Mouse (Mus musculus) cortical plate, adult 2 months (tissue): ENCODE data around the gene Ptprn2. TPM values are rescaled to one million over a fixed set of nuclear protein-coding genes. Genes with fewer than 3 reads are reported as not detected.

Experiments
- H3K27ac ChIP-seq: fragments of 200-500 bp; 2 replicates; pipeline ENCODE4 v1.5.1; 2012; ENCODE audit warnings: low read length, control low read depth, inconsistent platforms; ENCODE audit not compliant: insufficient read depth
- H3K4me1 ChIP-seq: fragments of 200-500 bp; 2 replicates; pipeline ENCODE4 v1.6.1; 2011; ENCODE audit warnings: low read length; ENCODE audit not compliant: control insufficient read depth, insufficient read depth
- H3K4me3 ChIP-seq: fragments of 200-500 bp; 2 replicates; pipeline ENCODE4 v1.5.1; 2011; ENCODE audit warnings: mild to moderate bottlenecking, low read length, control low read depth; ENCODE audit not compliant: insufficient read depth
- CTCF ChIP-seq: fragments of 200-500 bp; IDR thresholded peaks from 2 replicates; pipeline ENCODE4 v1.5.1; 2011; ENCODE audit warnings: mild to moderate bottlenecking, control low read depth, low read length; ENCODE audit not compliant: insufficient read depth; ENCODE audit errors: extremely low read depth
- POLR2A ChIP-seq: fragments of 200-500 bp; IDR thresholded peaks from 2 replicates; pipeline ENCODE4 v1.6.1; 2011; ENCODE audit warnings: mild to moderate bottlenecking, low read length, control low read depth; ENCODE audit not compliant: insufficient read depth; ENCODE audit errors: extremely low read depth
- polyA plus RNA-seq: library from polyadenylated mRNA; depleted of rRNA; stranded (reverse); fragments of >200 nt; gene quantifications from 2 replicates; pipeline ENCODE4 v1.2.3, GENCODE M21; 2012

Ptprn2 gene
- polyA plus RNA-seq, 1 experiment = 165 TPM

DNA sequence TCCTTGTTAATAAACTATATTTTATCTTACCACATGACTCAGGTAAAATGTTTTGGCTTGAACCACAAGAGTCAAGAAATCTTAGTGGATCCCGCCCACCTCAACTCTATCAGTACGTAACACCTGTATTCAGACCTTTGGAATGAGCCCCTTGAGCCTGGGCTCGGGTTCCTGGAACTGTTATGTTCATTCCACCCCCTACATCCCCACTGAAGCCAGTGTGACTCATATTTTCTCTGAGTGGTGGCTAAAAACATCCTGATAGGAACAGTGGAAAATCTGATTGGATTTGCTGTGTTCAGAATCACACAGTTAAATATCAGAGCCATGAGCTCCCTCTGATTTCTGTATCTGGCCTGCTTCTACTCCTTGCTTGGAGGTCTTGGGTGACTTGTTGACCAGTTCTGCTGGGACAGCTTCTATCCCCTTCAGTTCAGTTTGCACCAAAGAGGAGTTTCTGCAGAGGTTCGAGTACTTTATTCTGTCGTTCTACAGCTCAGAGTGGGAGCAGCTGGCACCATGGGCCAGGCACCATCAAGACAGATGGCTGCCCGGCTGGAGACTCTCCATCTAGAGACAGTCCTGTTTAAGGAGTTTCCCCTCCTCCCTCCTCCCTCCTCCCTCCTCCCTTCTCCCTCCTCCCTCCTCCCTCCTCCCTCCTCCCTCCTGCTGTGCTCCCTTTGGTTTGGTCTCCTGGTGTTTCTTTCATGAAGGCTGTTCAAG lies 137.3 kb downstream of the Ptprn2 start:
- Histone ChIP-seq H3K4me3 (no peak overlapping the region), H3K27ac (no peak overlapping the region), H3K4me1 (peaks cover 8% of the 10 kb centered on the region)
- no peak for TF ChIP-seq POLR2A
- TF ChIP-seq CTCF = no peak

DNA sequence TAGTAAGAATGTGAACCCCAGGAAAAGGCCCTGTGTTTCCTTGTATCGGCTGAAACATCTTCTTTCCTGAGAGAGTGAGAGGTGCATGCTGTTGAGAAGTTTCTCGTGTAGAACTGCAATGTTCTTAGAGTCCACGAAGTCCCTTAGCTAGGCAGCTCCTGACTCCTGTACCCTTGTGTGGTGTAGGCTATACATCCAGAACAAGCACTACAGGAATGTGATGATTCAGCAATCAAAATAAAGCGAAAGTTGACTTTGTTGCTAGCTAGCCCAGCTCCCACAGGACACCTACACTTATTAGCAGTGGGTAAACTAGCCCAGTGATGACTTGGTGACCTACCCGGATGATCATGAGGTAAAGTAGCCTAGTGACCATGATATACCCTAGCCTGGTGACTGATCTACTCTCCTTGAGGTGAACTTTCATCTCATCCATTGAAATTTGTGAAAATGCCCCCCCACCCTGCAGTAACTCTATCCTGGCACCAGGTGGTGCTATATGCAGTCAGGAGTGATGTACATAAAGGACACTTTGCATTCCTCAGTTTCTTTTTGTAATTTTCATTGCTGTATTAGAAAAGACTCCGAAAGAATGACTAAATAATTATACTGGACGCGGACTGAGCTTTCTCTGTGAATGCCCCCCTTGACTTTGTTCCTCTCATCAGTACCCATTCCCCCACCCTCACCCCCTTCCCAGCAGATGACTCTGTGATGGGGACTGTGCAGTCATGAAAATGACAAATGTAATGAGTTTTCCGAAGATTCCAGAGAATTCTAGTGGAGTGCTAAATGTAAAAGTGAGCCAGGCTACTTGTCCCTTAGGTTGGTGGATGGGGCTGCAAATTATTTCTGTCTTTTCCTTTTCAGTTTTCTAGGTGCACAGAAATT lies 140.1 kb downstream of the Ptprn2 start:
- no peak for TF ChIP-seq POLR2A
- peak; percentile 74 for TF ChIP-seq CTCF

DNA sequence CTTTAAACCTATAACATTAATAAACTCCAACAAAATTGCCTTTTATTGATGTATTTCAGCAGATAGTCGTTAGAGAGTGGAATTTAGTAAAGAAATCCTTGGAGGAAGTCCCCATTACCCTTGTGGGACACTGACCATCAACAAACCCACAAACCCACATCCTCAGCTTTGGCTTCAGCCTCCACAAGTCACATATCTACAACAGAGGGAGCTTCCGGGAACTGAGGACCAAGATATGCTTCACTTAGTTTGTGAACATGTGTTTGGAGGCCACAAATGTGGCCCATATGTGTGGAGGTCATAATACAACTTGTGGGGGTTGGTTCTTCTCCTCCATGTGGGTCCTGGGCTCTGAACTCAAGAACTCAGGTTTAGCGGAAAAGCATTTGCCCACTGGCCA lies 143.5 kb downstream of the Ptprn2 start:
- Histone ChIP-seq H3K4me3 (no peak overlapping the region), H3K27ac (no peak overlapping the region), H3K4me1 (peaks cover 8% of the 10 kb centered on the region)
- TF ChIP-seq POLR2A = no peak
- TF ChIP-seq CTCF = no peak

More for the DNA sequence above, 140.1 kb downstream of the Ptprn2 start:
- Histone ChIP-seq H3K4me3 (no peak overlapping the region), H3K4me1 (peaks cover 8% of the 10 kb centered on the region), H3K27ac (no peak overlapping the region)

DNA sequence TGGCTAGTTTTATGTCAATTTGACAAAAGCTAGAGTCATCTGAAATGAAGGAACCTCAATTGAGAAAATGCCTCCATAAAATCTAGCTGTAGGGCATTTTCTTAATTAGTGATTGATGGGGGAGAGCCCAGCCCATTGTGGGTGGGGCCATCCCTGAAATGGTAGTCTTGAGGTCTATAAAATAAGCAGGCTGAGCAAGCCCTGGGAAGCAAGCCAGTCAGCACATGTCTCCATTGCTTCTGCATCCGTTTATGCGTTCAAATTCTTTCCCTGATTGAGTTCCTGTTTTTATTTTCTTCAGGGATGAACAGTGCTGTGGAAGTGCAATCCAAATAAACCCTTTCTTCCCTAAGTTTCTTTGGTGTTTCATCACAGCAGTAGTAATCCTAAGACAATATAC lies 152.0 kb downstream of the Ptprn2 start:
- Histone ChIP-seq H3K4me3 (no peak overlapping the region), H3K27ac (no peak overlapping the region), H3K4me1 (no peaks in the 10 kb centered on the region)
- TF ChIP-seq POLR2A (no peak), CTCF (no peak)

DNA sequence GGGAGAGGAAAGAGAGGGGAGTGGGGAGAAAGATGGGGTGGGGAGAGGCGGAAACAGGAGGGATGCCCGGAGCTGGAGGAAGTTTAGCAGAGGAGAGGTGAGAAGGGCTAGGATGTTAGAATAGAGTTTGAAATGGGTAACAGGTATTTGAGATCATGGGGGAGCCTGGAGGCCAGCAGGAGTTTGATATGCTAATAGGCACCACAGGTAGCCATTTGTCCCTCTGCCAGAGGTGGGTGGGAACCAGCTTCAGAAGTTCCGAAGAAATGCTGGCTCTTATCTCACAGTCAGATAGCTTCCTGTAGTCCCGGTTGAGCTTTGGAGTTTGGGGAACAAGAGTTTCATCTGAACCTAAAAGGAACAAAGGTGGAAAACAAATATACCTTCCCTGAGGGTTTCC lies 155.4 kb downstream of the Ptprn2 start:
- no peaks in the 10 kb centered on the region for H3K4me1 ChIP-seq
- TF ChIP-seq CTCF (no peak), POLR2A (no peak)
- no peak overlapping the region for H3K4me3 ChIP-seq
- H3K27ac ChIP-seq = no peak overlapping the region

DNA sequence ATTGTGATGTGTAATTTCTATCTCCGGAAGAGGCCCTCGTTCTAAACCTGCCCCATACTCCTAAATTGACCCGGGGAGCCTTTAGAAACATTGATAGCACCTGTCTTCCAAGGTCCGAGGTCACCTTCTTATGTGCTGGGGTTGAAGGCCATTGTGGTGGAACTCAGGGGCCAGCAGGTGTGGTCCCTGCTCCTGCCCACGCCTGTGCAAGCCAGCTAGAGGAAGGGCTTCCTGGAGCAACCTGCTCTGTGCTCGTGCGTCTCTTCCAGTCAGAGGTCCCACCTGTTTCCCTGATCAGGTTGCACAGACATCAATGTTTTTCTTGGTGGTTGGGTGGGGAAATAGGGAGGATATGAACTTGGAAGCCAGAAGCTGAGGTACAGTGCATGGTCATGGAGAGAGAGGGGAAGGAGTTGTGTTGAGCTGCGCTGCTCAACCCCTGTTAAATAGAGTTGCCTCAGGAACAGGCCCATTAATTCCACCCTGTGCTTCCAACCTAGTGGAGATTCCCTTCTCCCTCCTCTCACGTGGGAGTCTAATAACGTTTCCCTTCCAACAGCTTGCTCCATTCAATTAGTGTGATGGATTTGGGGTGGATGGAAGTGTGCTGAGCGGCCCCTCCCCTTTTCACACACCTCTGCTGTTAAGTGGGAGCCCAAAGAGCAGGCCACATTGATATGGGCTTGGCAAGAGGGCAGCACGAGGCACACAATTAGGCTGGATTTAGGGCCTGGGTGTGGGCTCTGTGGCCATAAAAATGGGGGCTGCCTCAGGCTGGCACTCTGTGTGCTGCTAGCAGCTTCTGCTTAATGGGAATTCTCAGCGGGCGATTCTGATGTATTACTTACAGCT lies 156.0 kb downstream of the Ptprn2 start:
- no peak overlapping the region for H3K27ac ChIP-seq
- no peak overlapping the region for H3K4me3 ChIP-seq
- TF ChIP-seq CTCF (no peak), POLR2A (no peak)
- no peaks in the 10 kb centered on the region for H3K4me1 ChIP-seq

DNA sequence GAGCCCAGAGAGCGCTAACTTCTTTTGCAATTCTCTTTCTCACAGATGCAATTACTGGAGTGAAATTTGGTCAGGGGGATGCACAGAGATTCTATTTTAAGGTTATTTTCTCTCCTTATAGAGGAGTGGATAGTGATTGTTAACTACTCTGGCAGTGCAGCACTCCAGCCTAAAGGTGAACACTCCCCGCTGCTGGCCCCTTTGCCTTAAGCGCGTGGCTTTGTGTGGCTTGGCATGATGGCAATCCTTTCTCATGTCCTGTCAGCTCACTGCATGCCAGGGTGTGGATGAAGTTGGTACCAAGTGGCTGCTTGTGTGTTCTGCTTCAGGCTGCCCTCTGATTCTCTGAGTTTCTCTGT lies 156.7 kb downstream of the Ptprn2 start:
- no peak overlapping the region for H3K27ac ChIP-seq
- H3K4me3 ChIP-seq = no peak overlapping the region
- H3K4me1 ChIP-seq = no peaks in the 10 kb centered on the region
- no peak for TF ChIP-seq CTCF
- no peak for TF ChIP-seq POLR2A

DNA sequence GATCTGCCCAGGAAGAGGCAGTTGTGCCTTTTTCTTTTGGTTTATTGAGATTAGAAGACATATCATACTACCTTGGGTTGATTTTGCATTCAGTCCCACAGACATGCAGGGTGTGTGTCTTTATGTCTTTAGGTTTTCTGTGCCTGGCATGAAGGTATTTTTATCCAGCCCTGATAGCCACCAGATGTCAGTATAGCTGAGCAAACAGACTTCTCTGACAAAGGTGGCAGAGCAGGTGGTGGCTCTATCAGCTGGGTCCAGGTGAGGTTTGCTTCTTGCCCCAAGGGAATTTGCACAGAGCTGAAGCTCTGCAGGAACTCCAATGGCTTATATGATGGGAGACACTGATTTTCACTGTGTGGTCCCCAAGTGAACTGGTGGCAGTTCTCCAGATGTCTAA lies 161.3 kb downstream of the Ptprn2 start:
- peak; percentile 30; the same call in 1 of the 2 replicates for TF ChIP-seq CTCF
- no peak for TF ChIP-seq POLR2A
- Histone ChIP-seq H3K4me3 (no peak overlapping the region), H3K27ac (no peak overlapping the region), H3K4me1 (0 out of 2 replicates have a peak, but pooled peaks cover 2% of the 10 kb centered on the region)

DNA sequence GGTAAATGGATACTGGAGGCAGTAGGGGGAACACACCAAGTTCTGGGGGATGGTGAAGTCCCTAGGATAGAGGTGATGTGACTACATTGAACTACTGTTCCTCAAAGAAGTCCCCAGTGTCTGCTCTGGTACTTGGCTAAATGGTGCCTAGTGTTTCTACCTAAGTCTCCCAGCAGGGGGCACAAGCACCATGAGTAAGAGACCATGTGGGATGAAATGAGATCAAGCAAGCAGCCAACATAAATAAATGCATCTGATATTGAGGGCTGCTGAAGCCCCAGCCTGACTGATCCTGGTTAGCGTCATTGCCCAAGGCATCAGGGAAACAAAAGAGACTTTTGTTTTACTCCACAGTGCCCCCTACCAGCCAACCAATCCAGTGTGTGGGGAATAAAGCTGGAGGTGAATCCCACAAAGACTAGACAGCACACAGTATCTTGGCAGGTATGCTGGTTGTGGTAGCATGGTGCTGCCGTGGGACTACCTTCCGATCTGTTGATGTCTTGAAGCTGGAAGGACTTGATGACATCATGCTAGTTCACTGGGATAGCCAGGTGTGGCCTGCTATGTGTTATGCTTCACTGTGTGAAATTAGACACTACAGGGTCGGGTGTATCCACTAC lies 163.2 kb downstream of the Ptprn2 start:
- Histone ChIP-seq H3K4me3 (no peak overlapping the region), H3K4me1 (0 out of 2 replicates have a peak, but pooled peaks cover 2% of the 10 kb centered on the region), H3K27ac (no peak overlapping the region)
- TF ChIP-seq CTCF (peak; percentile 72), POLR2A (no peak)
